Mouse (Mus musculus): Measurements from ENCODE around the gene Kif19a.

Kif19a gene

DNA sequence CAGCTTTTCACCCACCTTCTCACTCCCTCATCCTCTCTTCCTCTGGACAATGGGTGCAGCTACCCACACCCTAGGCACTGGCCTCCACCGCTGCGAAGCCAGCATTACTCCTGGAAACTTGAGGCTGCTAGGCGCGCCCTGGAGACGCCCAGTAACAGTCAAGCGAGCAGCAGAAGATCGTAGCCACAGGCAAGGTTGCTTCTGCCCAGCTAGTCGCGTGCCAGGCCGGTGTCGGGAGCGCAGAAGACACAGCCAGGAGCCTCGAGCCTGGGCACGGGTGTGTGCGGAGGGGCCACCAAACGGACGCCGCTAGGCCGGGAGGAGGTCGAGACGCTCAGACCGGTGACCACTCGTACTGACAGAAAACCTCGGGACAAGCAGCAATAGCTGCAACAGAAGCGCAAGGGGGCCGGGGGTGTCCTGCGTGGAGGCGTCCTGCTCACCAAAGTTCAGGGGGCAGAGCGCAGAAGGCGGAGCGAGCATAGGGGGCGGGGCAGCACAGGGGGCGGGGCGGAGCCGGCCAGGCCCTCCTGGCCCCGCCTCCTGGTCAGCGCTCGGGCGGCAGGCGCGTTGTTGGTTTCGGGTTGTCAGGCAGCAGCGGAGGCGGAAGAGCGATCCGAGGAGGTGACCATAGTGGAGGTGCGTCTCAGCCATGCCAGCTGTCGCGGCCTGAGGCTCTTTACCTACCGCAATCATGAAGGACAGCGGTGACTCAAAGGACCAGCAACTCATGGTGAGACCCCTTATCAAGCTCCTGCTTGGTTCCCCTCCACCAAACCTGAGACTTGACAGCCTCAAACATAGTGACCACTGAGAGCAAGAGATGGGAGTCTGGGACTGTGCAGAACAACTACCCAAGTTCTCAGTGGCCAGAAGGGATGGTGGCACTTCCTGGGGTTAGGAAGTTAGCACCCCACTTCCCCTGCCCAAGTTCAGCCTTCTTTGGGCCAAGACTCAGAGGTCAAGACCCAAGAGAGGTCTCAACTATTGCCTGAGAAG lies at the start of gene Kif19a:
Gene Kif19a, plus strand, starts transcription at position 569 of the 999 bp plus-strand sequence.
- DNase-seq (ENCODE audit: low read depth), result no peak

DNA sequence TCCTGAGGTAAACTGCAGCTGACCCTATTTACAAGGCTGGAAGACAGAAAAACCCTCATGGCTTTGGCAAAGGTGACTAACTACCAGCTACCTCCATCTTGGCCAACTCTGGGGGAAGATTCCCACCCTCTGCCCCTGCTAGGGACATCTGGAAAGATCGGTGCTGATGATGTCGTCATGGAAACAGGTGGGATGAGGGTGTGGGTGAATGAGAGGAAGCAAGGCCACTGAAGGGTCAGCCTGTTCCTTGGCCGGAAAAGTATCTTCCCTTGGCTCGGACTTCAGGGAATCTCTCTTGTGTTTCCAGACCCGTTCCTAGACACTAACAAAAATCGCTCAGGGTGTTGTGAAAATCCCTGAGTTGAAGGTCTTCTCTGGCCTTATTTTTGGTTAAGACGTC lies 49.7 kb upstream of the Kif19a start:
- DNase-seq (ENCODE audit: low read depth), result no peak

DNA sequence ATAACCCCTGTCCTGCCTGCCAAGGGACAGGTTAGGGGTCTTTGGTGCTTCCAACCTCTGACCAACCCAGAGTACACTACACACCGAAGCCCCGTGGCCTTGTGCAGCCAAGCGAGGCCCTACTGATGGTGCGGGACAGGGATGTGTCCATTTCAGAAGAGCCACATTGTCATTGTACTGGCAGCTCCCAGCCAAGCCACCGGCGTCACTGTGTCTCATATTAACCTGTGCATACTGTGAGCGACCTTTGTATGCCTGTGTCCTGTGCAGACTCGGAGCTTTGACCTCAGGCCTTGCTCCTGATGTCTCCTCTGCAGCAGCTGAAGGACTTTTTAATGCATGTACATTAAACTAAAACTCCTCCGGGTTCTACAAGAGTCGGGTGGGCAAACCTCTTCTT lies 44.7 kb upstream of the Kif19a start:
- no peak for DNase-seq (ENCODE audit: low read depth)

- DNase-seq (ENCODE audit: low read depth), result no peak
Measured at GRCm38 (mm10) chr11:114722438-114722837, 42.8 kb upstream of the Kif19a start.

GRCm38 (mm10) chr11:114723030-114723429 lies 42.2 kb upstream of the Kif19a start:
- peak; percentile 95 for DNase-seq (ENCODE audit: low read depth)

DNA sequence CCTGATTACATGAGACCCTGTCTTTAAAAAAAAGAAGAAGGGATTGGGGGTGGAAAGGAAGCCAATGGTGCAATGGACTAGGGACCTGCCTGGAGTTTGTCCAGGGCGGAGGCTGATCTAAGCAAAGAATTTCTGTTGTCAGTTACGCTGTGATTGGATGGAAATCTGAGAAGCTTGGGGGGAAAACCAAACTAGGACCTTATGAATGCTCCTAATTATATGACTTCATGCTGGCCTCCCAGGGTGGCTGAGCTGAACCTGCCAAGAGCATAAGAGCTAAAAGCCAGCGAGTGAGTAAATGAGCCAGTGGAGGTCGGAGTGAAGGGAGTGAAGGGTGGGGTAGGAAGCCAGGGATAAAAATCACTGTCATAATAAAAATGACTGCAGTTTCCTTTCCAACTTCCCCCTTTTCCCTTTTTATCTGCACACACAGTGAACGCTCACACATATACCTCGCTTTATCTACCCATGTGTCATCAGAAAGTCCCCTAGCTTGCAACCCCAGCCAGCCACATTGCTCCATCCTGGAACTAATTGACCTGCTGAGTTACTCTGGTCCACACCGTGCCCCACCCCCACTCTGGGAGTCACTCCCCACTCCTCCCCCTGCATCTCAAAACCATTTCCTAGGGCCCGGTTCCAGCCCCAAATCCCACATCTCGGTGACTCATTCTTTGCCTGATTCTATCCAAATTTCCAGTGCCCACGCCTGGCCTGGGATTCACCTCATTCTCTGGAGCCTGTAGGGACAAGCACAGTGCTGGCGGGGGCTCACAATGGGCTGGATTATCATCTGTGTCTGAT lies 40.2 kb upstream of the Kif19a start:
- DNase-seq (ENCODE audit: low read depth), result peak; percentile 97

DNA sequence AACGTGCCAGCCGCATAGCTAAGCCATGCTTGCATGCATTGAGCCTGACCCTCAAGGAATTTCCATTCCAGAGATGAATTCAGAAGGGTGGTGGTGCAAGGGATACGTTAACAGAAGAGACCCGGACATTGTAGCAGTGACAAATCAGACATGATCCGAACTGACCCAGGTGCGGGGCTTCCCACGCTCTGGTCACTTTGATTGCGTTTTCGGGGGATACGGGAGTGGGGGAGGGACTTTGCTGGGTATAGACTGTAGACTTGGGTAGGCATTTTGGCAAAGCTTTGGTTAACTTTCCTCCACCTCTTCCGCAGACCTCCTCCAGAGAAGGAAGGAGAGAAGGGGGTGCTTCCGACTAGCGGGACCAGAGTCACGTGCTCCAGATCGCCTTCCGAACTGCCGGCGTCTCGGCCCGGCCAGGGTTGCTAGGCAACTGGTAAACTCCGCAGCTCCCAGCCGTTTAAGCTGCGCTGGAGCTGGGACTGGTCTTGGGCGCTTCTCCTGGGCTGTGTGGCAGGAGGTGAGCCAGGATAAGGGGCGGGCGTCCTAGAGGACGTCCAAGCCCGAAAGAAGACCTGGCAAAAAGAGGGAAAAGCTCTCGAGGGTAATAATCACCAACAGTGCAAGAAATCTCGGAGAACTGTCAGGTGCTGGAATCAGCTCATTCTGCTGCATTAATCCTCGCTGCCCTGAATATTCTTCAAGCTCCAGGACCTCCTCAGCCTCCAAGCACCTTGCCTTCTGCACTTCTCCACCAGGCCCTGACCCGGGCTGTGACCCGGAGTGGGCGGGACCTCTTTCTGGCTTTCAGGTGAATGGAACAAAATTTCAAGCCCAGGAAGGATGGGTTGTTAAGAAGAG lies 38.0 kb upstream of the Kif19a start, which contains the start of gene Dnaic2:
Gene Dnaic2, plus strand, starts transcription at position 444 of the 861 bp plus-strand sequence.
- peak; percentile 76 for DNase-seq (ENCODE audit: low read depth)

DNA sequence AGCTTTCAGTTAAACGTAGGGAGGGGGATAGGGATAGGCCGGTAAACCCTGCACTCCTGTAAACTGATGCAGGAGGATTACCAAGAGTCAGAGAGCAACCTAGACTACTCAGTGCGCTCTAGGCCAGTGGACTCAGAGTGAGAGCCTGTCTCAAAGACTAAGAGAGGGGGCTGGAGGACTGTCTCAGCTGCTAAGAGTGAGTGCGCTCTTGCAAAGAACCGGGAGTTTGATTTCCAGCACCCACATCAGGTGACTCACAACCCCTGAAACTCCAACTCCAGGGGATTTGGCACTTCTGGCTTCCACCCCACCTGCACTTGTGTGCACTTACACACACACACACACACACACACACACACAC lies 37.4 kb upstream of the Kif19a start:
- DNase-seq (ENCODE audit: low read depth), result no peak

- no peak for DNase-seq (ENCODE audit: low read depth)
Measured at GRCm38 (mm10) chr11:114728333-114728732, 36.9 kb upstream of the Kif19a start.

GRCm38 (mm10) chr11:114729832-114730363 lies 35.3 kb upstream of the Kif19a start:
- DNase-seq (ENCODE audit: low read depth), result no peak

DNA sequence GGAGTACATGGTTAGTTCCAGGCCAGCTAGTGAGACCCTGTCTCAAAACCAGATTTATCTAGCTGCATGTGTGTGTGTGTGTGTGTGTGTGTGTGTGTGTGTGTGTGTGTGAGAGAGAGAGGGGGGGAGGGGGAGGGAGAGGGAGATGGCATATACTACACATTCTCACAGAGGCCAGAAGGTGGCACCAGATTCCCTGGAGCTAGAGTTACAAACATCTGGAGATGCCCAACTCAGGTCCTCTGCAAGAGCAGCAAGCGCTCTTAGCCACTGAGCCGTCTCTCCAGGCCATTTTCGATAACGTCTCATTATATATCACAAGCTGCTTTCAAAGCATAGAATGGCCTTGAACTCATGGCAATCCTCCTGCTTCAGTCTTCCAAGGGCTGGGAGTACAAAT lies 33.5 kb upstream of the Kif19a start:
- DNase-seq (ENCODE audit: low read depth), result peak; percentile 33

DNA sequence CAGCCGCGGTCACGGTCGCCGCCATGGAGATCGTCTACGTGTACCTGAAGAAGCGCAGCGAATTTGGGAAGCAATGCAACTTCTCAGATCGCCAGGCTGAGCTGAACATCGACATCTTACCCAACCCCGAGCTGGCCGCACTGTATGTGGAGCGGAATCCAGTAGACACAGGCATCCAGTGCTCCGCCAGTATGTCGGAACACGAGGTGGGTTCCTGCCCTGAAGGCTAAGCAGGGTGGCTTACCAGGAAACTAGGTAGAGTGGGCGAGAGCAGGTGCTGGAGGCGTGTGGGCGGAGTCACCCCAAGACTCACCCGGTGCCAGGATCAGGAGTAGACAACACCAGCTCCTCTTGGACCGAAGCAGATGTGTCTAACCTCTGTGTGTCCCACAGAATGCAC lies 32.3 kb upstream of the Kif19a start:
- DNase-seq (ENCODE audit: low read depth), result no peak

DNA sequence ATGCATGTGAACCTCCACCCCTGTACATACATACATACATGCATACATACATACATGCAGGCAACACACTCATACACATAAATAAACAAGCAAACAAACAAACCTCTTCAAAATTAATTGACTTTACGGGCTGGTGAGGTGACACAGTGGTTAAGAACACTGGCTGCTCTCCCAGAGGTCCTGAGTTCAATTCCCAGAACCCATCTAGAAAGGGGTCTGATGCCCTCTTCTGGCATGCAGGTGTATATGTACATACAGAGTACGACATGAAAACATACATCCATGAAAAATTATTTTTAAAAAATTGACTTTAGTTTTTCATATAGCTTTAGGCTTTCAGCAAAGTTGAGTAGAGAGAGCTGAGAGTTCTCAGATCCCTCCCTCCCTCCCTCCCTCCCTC lies 29.1 kb upstream of the Kif19a start:
- DNase-seq (ENCODE audit: low read depth), result peak; percentile 68

DNA sequence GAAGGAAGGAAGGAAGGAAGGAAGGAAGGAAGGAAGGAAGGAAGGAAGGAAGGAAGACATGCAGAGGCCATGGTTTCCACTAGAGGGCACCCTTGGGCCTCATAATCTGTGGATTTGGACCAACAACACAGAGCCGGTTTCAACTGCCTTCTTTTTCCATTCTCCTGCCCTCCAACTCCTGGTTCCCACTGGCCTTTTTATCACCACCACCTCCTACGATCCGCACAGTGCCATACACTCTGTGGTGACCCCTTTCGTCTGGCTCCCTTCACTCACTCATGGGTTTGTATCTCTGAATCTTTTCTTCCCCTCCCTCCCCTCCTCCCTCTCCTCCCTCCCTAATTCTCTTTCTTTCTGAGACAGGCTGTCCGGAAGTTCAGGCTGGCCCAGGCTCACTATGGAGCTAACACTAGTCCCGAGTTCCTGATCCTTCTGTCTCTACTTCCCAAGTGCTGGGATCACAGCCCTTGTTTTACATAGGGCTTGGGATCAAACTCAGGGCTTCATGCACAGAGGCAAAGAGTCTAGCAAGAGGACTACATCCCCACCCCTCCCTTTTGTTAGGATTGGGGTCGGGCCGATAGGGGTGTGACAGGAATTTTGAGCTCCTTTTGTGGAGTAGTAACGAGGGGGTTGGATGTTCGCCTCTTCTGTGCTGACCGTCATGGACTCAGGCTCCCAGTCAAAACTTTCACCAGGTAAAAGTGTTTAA lies 28.1 kb upstream of the Kif19a start:
- peak; percentile 92 for DNase-seq (ENCODE audit: low read depth)

DNA sequence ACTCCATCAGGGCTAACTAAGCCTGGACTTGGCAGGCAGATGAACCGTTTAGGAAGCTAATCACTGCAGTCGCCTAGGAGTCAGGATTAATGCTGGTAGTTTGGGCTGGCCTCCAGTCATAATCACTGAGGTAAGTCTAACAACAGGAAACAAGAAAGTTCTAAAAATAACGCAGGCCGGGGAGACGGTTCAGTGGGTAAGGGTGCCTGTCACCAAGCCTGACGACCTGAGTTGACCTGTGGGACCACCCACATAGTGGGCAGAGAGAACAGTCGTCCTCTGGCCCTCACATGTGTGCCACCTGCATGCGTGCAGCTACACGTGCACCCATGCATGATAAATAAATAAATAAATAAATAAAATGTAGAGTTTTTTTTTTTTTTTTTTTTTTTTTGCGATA lies 24.6 kb upstream of the Kif19a start:
- DNase-seq (ENCODE audit: low read depth), result no peak

- DNase-seq (ENCODE audit: low read depth), result no peak
Measured at GRCm38 (mm10) chr11:114741451-114741850, 23.7 kb upstream of the Kif19a start.

GRCm38 (mm10) chr11:114745134-114745533 lies 20.1 kb upstream of the Kif19a start:
- peak; percentile 95 for DNase-seq (ENCODE audit: low read depth)

- no peak for DNase-seq (ENCODE audit: low read depth)
Measured at GRCm38 (mm10) chr11:114747564-114748138, 17.5 kb upstream of the Kif19a start.

DNA sequence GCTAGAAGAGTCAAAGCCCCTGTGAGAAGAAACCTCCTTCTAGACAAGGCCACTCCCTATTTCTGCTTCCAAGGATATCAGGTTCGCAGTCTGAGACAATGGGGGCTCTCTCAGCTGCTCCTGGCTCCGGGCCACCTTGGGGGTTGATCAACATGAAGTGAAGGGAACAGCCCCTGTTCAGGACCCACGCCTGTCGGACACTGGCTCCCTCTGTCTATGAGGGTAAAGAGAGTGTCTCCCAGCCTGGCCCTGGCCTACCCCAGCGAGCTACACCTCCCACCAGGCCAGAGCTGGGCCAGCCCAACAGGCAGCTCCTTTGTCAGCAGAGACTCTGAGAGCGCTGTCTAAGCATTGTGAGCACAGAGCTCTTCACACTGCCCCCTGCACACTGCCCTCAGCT lies 4.7 kb downstream of the Kif19a start:
- no peak for DNase-seq (ENCODE audit: low read depth)

DNA sequence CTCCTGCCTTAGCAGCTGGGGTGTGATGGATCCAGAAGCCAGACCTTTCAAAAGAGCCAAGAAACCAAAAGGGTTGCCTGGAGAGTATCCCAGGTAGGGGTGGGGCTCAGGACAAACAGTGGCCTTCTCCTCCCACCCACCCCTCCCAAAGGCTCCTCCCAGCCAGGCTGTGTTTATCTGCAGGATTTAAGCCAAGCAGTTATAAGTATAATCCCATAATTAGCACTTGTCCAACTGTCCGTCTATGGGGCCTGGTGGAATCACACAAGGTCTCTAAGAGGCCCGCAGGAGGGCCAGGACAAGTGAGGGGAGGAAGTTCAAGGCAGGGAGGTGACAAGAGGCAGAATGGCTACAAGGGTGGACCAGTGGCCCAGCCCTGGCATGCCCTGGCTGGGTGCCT lies 6.7 kb downstream of the Kif19a start:
- DNase-seq (ENCODE audit: low read depth), result no peak

DNA sequence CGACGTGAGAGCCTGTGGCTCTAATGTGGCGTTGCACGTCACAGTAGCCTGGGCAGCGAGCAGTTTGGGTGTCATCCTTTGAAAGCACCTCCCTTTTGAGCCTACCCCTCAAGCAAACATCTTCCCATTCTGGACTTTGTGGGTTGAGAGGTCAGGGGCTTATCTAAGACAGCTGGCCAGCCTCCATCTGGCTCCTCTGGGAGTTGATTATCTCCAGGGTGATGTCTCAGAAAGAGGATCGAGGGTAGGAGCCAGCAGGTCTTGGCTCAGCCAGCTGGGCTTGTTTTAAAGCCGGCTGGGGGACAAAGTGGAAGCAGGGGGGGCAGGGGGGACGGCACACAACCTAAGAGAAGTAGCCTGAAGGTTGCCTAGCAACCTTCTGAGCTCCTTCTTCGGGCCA lies 14.9 kb downstream of the Kif19a start:
- DNase-seq (ENCODE audit: low read depth), result no peak
